Mouse (Mus musculus) liver, adult 2 months (tissue): ENCODE results near the gene Prkcsh.

Experiments used
- CTCF ChIP-seq: fragments of 200-500 bp; IDR thresholded peaks from 2 replicates; pipeline ENCODE4 v1.5.1; 2011; ENCODE audit warnings: low read depth, low read length, control low read depth
- POLR2A ChIP-seq: fragments of 200-500 bp; IDR thresholded peaks from 2 replicates; pipeline ENCODE4 v1.6.1; 2011; ENCODE audit warnings: low read length, control low read depth; ENCODE audit not compliant: insufficient read depth; ENCODE audit errors: extremely low read depth

DNA sequence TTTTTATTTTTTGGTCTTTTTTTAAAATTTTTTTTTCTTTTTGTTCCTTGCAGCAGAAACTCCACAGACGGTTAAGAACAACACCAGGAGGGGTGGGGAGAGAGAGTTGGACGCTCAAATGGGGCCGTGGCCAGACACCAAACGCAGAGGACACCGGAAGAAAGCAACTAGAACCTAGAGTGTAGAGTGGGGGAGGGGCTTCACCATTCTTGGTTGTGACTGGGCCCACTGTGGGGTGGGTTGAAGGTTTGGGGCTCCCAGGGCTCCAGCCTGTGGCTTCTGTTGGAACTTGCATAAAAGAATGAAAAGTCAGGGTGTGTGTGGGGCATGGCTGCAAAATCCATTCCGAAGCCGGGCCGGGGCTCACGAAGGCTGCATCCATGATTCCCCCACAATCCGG, 13.6 kb downstream of the Prkcsh start:
- TF ChIP-seq CTCF (no peak), POLR2A (no peak)
